Mouse (Mus musculus): Measurements from ENCODE around the gene Emid1. TPM values are rescaled to one million over a fixed set of nuclear protein-coding genes. Genes with fewer than 3 reads are reported as not detected.

Gene Emid1
- polyA plus RNA-seq, 1 experiment from 2014 or later: 48.7 TPM

- H3K4me2 ChIP-seq (replicated peaks; ENCODE audit: low read depth): no peak overlapping the region
- no peak overlapping the region for H3K27ac ChIP-seq (replicated peaks)
- no peak overlapping the region for H3K9ac ChIP-seq (ENCODE audit: low read length)
- no peak for DNase-seq (ENCODE audit: low spot score)
- ATAC-seq (ENCODE audit: low FRiP score, low TSS enrichment): 0 out of 2 replicates have a peak, but pooled peaks have one; percentile 41
- H3K36me3 ChIP-seq (ENCODE audit: control insufficient read depth, insufficient read depth, low read length): no peaks in the 10 kb centered on the region
- no peaks in the 10 kb centered on the region for H3K9me3 ChIP-seq (ENCODE audit: control insufficient read depth, low read length)
- no peak overlapping the region for H3K4me3 ChIP-seq (ENCODE audit: low read depth, low read length)
- no peaks in the 10 kb centered on the region for H3K4me1 ChIP-seq (replicated peaks; ENCODE audit: control insufficient read depth, insufficient read depth)
- TF ChIP-seq CTCF (IDR thresholded peaks at IDR 0.05; ENCODE audit: low read depth): no peak
- TF ChIP-seq EP300 (optimal IDR thresholded peaks at IDR 0.05): no peak
- H3K27me3 ChIP-seq (ENCODE audit: control insufficient read depth, insufficient read depth, low read length): no peaks in the 10 kb centered on the region
- WGBS: 37% methylated on average over 3 of the region's 3 CpGs
Observed at GRCm38 (mm10) chr11:5172861-5173260, 20.8 kb upstream of the Emid1 start.

- DNase-seq (ENCODE audit: low spot score) (no peak), ATAC-seq (ENCODE audit: low FRiP score, low TSS enrichment) (no peak)
- no peak for TF ChIP-seq CTCF (IDR thresholded peaks at IDR 0.05; ENCODE audit: low read depth)
- TF ChIP-seq EP300 (optimal IDR thresholded peaks at IDR 0.05): no peak
- Histone ChIP-seq H3K27me3 (ENCODE audit: control insufficient read depth, insufficient read depth, low read length) (no peaks in the 10 kb centered on the region), H3K4me2 (replicated peaks; ENCODE audit: low read depth) (no peak overlapping the region), H3K4me3 (ENCODE audit: low read depth, low read length) (no peak overlapping the region), H3K4me1 (replicated peaks; ENCODE audit: control insufficient read depth, insufficient read depth) (no peaks in the 10 kb centered on the region), H3K9me3 (ENCODE audit: control insufficient read depth, low read length) (no peaks in the 10 kb centered on the region), H3K27ac (replicated peaks) (no peak overlapping the region), H3K9ac (ENCODE audit: low read length) (no peak overlapping the region), H3K36me3 (ENCODE audit: control insufficient read depth, insufficient read depth, low read length) (no peaks in the 10 kb centered on the region)
- 88% methylated on average over 9 of the region's 9 CpGs for WGBS
Observed at GRCm38 (mm10) chr11:5167311-5167710, 15.3 kb upstream of the Emid1 start.

- no peak for DNase-seq (ENCODE audit: low spot score)
- no peaks in the 10 kb centered on the region for H3K9me3 ChIP-seq (ENCODE audit: control insufficient read depth, low read length)
- H3K36me3 ChIP-seq (ENCODE audit: control insufficient read depth, insufficient read depth, low read length): no peaks in the 10 kb centered on the region
- TF ChIP-seq CTCF (IDR thresholded peaks at IDR 0.05; ENCODE audit: low read depth) (no peak), EP300 (optimal IDR thresholded peaks at IDR 0.05) (no peak)
- peak; percentile 69; the same call in 1 of the 2 replicates for ATAC-seq (ENCODE audit: low FRiP score, low TSS enrichment)
- peak overlapping the region; percentile 67 for H3K27ac ChIP-seq (replicated peaks)
- no peaks in the 10 kb centered on the region for H3K4me1 ChIP-seq (replicated peaks; ENCODE audit: control insufficient read depth, insufficient read depth)
- no peak overlapping the region for H3K4me2 ChIP-seq (replicated peaks; ENCODE audit: low read depth)
- H3K9ac ChIP-seq (ENCODE audit: low read length): no peak overlapping the region; the same call in 1 of the 2 replicates
- no peak overlapping the region for H3K4me3 ChIP-seq (ENCODE audit: low read depth, low read length)
- WGBS: 31% methylated on average over 8 of the region's 8 CpGs
- H3K27me3 ChIP-seq (ENCODE audit: control insufficient read depth, insufficient read depth, low read length): no peaks in the 10 kb centered on the region
Observed at GRCm38 (mm10) chr11:5165471-5165916, 13.4 kb upstream of the Emid1 start.

GRCm38 (mm10) chr11:5164310-5164709, 12.3 kb upstream of the Emid1 start:
- ATAC-seq (ENCODE audit: low FRiP score, low TSS enrichment) (no peak), DNase-seq (ENCODE audit: low spot score) (no peak)
- no peak overlapping the region for H3K4me3 ChIP-seq (ENCODE audit: low read depth, low read length)
- H3K4me2 ChIP-seq (replicated peaks; ENCODE audit: low read depth): no peak overlapping the region
- H3K36me3 ChIP-seq (ENCODE audit: control insufficient read depth, insufficient read depth, low read length): no peaks in the 10 kb centered on the region
- H3K9me3 ChIP-seq (ENCODE audit: control insufficient read depth, low read length): no peaks in the 10 kb centered on the region
- H3K9ac ChIP-seq (ENCODE audit: low read length): no peak overlapping the region
- H3K4me1 ChIP-seq (replicated peaks; ENCODE audit: control insufficient read depth, insufficient read depth): no peaks in the 10 kb centered on the region
- 46% methylated on average over 8 of the region's 8 CpGs for WGBS
- no peak overlapping the region for H3K27ac ChIP-seq (replicated peaks)
- no peaks in the 10 kb centered on the region for H3K27me3 ChIP-seq (ENCODE audit: control insufficient read depth, insufficient read depth, low read length)
- TF ChIP-seq EP300 (optimal IDR thresholded peaks at IDR 0.05) (no peak), CTCF (IDR thresholded peaks at IDR 0.05; ENCODE audit: low read depth) (no peak)

GRCm38 (mm10) chr11:5163421-5163820, 11.4 kb upstream of the Emid1 start:
- Histone ChIP-seq H3K9ac (ENCODE audit: low read length) (no peak overlapping the region), H3K4me3 (ENCODE audit: low read depth, low read length) (no peak overlapping the region), H3K9me3 (ENCODE audit: control insufficient read depth, low read length) (no peaks in the 10 kb centered on the region), H3K27ac (replicated peaks) (no peak overlapping the region), H3K4me2 (replicated peaks; ENCODE audit: low read depth) (no peak overlapping the region), H3K27me3 (ENCODE audit: control insufficient read depth, insufficient read depth, low read length) (no peaks in the 10 kb centered on the region), H3K4me1 (replicated peaks; ENCODE audit: control insufficient read depth, insufficient read depth) (no peaks in the 10 kb centered on the region), H3K36me3 (ENCODE audit: control insufficient read depth, insufficient read depth, low read length) (no peaks in the 10 kb centered on the region)
- WGBS: 74% methylated on average over 8 of the region's 8 CpGs
- DNase-seq (ENCODE audit: low spot score): no peak
- TF ChIP-seq CTCF (IDR thresholded peaks at IDR 0.05; ENCODE audit: low read depth) (no peak), EP300 (optimal IDR thresholded peaks at IDR 0.05) (no peak)
- no peak for ATAC-seq (ENCODE audit: low FRiP score, low TSS enrichment)

- no peaks in the 10 kb centered on the region for H3K4me1 ChIP-seq (replicated peaks; ENCODE audit: control insufficient read depth, insufficient read depth)
- no peaks in the 10 kb centered on the region for H3K9me3 ChIP-seq (ENCODE audit: control insufficient read depth, low read length)
- ATAC-seq (ENCODE audit: low FRiP score, low TSS enrichment): no peak
- no peak overlapping the region for H3K4me2 ChIP-seq (replicated peaks; ENCODE audit: low read depth)
- no peak for DNase-seq (ENCODE audit: low spot score)
- TF ChIP-seq CTCF (IDR thresholded peaks at IDR 0.05; ENCODE audit: low read depth) (peak; percentile 66), EP300 (optimal IDR thresholded peaks at IDR 0.05) (no peak)
- no peaks in the 10 kb centered on the region for H3K27me3 ChIP-seq (ENCODE audit: control insufficient read depth, insufficient read depth, low read length)
- no peak overlapping the region for H3K4me3 ChIP-seq (ENCODE audit: low read depth, low read length)
- no peak overlapping the region for H3K9ac ChIP-seq (ENCODE audit: low read length)
- no peak overlapping the region for H3K27ac ChIP-seq (replicated peaks)
- H3K36me3 ChIP-seq (ENCODE audit: control insufficient read depth, insufficient read depth, low read length): no peaks in the 10 kb centered on the region
- 75% methylated on average over 17 of the region's 17 CpGs for WGBS
Observed at GRCm38 (mm10) chr11:5160722-5161485, 8.8 kb upstream of the Emid1 start.
